In the genomic region with DNA sequence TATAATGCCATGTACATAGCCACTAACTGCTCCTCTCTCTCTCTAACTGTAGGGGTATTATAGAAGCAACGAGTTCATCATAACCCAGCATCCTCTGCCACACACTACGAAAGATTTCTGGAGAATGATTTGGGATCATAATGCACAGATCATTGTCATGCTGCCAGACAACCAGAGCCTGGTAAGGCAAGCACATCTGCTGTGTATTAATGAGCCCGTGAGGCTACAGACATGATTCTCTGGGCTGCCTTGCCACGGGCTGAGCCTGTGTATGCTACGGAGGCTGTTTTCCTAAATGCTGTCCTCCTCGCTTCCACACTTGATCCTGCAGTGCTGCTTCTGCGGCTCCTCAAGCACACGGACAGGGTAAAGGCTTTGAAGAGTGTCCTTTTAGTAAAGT, we compare ENCODE assay signal across 17 mouse cellular contexts.
DNase-seq lines count a peak whose midpoint lies in the region; ATAC-seq and TF ChIP-seq lines count a peak whose summit lies in the region.
"Had no signal": no experiment of that assay in that cellular context is flagged by ENCODE, and none has a peak within 500 bp of the region (broad histone marks: within the 10 kb centered on the region; RNA-seq: fewer than 3 reads in every experiment).

No protein-coding gene starts in this region.

- H3K4me3 ChIP-seq in hindbrain, embryonic 13.5 days, result no peak overlapping the region
- H3K4me3 ChIP-seq in hindbrain, embryonic 10.5 days, result no peak overlapping the region
- no peak overlapping the region for H3K4me3 ChIP-seq in forebrain, embryonic 12.5 days (replicated peaks)
- no peak overlapping the region for H3K4me3 ChIP-seq in liver, postnatal 0 days (ENCODE audit: low read depth, low read length)
- H3K4me3 ChIP-seq: heart, adult 2 months had no signal

- H3K4me2 ChIP-seq in hindbrain, embryonic 13.5 days, result no peak overlapping the region
- no peak overlapping the region for H3K4me2 ChIP-seq in forebrain, embryonic 12.5 days
- H3K4me2 ChIP-seq in liver, postnatal 0 days (ENCODE audit: low read depth, low read length), result no peak overlapping the region

- H3K36me3 ChIP-seq in hindbrain, embryonic 13.5 days, result peaks cover 35% of the 10 kb centered on the region
- peaks cover 30% of the 10 kb centered on the region for H3K36me3 ChIP-seq in hindbrain, embryonic 10.5 days
- H3K36me3 ChIP-seq in forebrain, embryonic 12.5 days (replicated peaks), result peaks cover 19% of the 10 kb centered on the region
- H3K36me3 ChIP-seq in liver, postnatal 0 days (replicated peaks; ENCODE audit: insufficient read depth, low read length), result 0 out of 2 replicates have a peak, but pooled peaks cover 2% of the 10 kb centered on the region

- DNase-seq in hindbrain, embryonic 10.5 days (ENCODE audit: low spot score), result no peak
- DNase-seq in MN1 (ENCODE audit: low spot score), result peak; percentile 7
- DNase-seq in layer of hippocampus, adult 9-11 months, result peak; percentile 20
- no peak for DNase-seq in liver, postnatal 0 days
- no peak for DNase-seq in left cerebral cortex, adult 9 months (ENCODE audit: low spot score in 2 of 2)
- no peak for DNase-seq in right cerebral cortex, postnatal 36 days (ENCODE audit: low spot score in 2 of 2)
- DNase-seq: adrenal gland, postnatal 25 days; cerebellum, postnatal 25 days; heart, adult 2 months; kidney, postnatal 25 days; lung, postnatal 36 days; right cerebral cortex, postnatal 14 days; thymus, adult 2 months had no signal

- ATAC-seq in hindbrain, embryonic 13.5 days (ENCODE audit: low FRiP score), result 0 out of 2 replicates have a peak, but pooled peaks have one; percentile 32
- ATAC-seq in forebrain, embryonic 12.5 days (ENCODE audit: low FRiP score), result peak; percentile 73
- no peak for ATAC-seq in liver, postnatal 0 days
- ATAC-seq: intestine, embryonic 16.5 days had no signal

- 0 out of 2 replicates have a peak overlapping the region, but pooled peaks have one; percentile 44 for H3K27ac ChIP-seq in hindbrain, embryonic 13.5 days
- H3K27ac ChIP-seq in hindbrain, embryonic 10.5 days, result no peak overlapping the region
- H3K27ac ChIP-seq in forebrain, embryonic 12.5 days, result peak overlapping the region; percentile 51; the same call in 1 of the 2 replicates
- H3K27ac ChIP-seq in liver, postnatal 0 days (ENCODE audit: low read depth), result no peak overlapping the region
- H3K27ac ChIP-seq: heart, adult 2 months; liver, embryonic 14.5 days had no signal

- no peak overlapping the region for H3K9ac ChIP-seq in hindbrain, embryonic 13.5 days
- H3K9ac ChIP-seq in forebrain, embryonic 12.5 days, result no peak overlapping the region
- no peak overlapping the region for H3K9ac ChIP-seq in liver, postnatal 0 days (replicated peaks)
- H3K9ac ChIP-seq: liver, embryonic 14.5 days had no signal

- TF ChIP-seq CTCF in liver, postnatal 0 days (IDR thresholded peaks at IDR 0.05; ENCODE audit: low read depth), result no peak

- 0 out of 2 replicates have a peak, but pooled peaks cover 5% of the 10 kb centered on the region for H3K4me1 ChIP-seq in hindbrain, embryonic 13.5 days (replicated peaks)
- H3K4me1 ChIP-seq in hindbrain, embryonic 10.5 days (replicated peaks), result no peaks in the 10 kb centered on the region
- peaks cover 3% of the 10 kb centered on the region; the same call in 1 of the 2 replicates for H3K4me1 ChIP-seq in forebrain, embryonic 12.5 days
- H3K4me1 ChIP-seq in liver, postnatal 0 days (ENCODE audit: insufficient read depth), result no peaks in the 10 kb centered on the region

- TF ChIP-seq EP300 in liver, postnatal 0 days (IDR thresholded peaks at IDR 0.05; ENCODE audit: low read depth), result no peak

- no peaks in the 10 kb centered on the region for H3K9me3 ChIP-seq in hindbrain, embryonic 13.5 days
- no peaks in the 10 kb centered on the region for H3K9me3 ChIP-seq in hindbrain, embryonic 10.5 days
- H3K9me3 ChIP-seq in forebrain, embryonic 12.5 days, result no peaks in the 10 kb centered on the region
- no peaks in the 10 kb centered on the region for H3K9me3 ChIP-seq in liver, postnatal 0 days (ENCODE audit: low read length)

- 69% methylated on average over 8 of the region's 8 CpGs for WGBS in hindbrain, embryonic 13.5 days
- 86% methylated on average over 8 of the region's 8 CpGs for WGBS in hindbrain, embryonic 10.5 days
- WGBS in forebrain, embryonic 12.5 days, result 57% methylated on average over 8 of the region's 8 CpGs
- 80% methylated on average over 8 of the region's 8 CpGs for WGBS in liver, postnatal 0 days (ENCODE audit: insufficient replicate concordance)

- H3K27me3 ChIP-seq in hindbrain, embryonic 13.5 days, result no peaks in the 10 kb centered on the region
- H3K27me3 ChIP-seq in hindbrain, embryonic 10.5 days (ENCODE audit: insufficient read depth, poor library complexity, severe bottlenecking), result no peaks in the 10 kb centered on the region
- no peaks in the 10 kb centered on the region for H3K27me3 ChIP-seq in forebrain, embryonic 12.5 days
- no peaks in the 10 kb centered on the region for H3K27me3 ChIP-seq in liver, postnatal 0 days (ENCODE audit: insufficient read depth, low read length)

Comparison
In these comparisons a context has a peak if more than half of its experiments do, and no peak if none do; other contexts are left out.
1. H3K27ac ChIP-seq: peak in hindbrain, embryonic 13.5 days (single experiment) and forebrain, embryonic 12.5 days (single experiment); none in hindbrain, embryonic 10.5 days (single experiment) and liver, postnatal 0 days (single experiment).
2. DNase-seq: peak in MN1 (single experiment) and layer of hippocampus, adult 9-11 months (single experiment); none in hindbrain, embryonic 10.5 days (single experiment), liver, postnatal 0 days (single experiment), left cerebral cortex, adult 9 months (0 of 2) and right cerebral cortex, postnatal 36 days (0 of 2).